Mouse (Mus musculus): Measurements from ENCODE around the gene Cog5. TPM values are rescaled to one million over a fixed set of nuclear protein-coding genes. Genes with fewer than 3 reads are reported as not detected.

Gene Cog5
- total and polyA plus RNA-seq, 3 experiments = 27.1 to 28.4 TPM; not detected in 1

GRCm38 (mm10) chr12:31949193-31949741 is 294.6 kb downstream of the Cog5 start (continued):
- TF ChIP-seq POLR2AphosphoS5 (IDR thresholded peaks at IDR 0.05; ENCODE audit: borderline replicate concordance, low read depth, low read length) (no peak), MAX (IDR thresholded peaks at IDR 0.05; ENCODE audit: low read length) (peak; percentile 74), UBTF (IDR thresholded peaks at IDR 0.05; ENCODE audit: borderline replicate concordance, insufficient read depth, low read depth, low read length) (peak; percentile 96; the same call in 1 of the 2 replicates), BHLHE40 (IDR thresholded peaks at IDR 0.05; ENCODE audit: borderline replicate concordance, low read depth, low read length) (peak; percentile 68; the same call in 1 of the 2 replicates), HCFC1 (IDR thresholded peaks at IDR 0.05; ENCODE audit: low read depth, low read length) (peak; percentile 72), ELF1 (IDR thresholded peaks at IDR 0.05; ENCODE audit: low read depth, low read length) (no peak), MXI1 (IDR thresholded peaks at IDR 0.05; ENCODE audit: low read depth, low read length) (peak; percentile 69)

- Histone ChIP-seq H3K9ac (ENCODE audit: control insufficient read depth, low read depth, low read length, poor library complexity, severe bottlenecking) (peak within 1 kb of the TSS; percentile 83), H3K9me3 (replicated peaks; ENCODE audit: insufficient read depth, low read length) (no peaks in the 10 kb centered on the region), H3K79me2 (ENCODE audit: control insufficient read depth, insufficient read depth, low read length, poor library complexity) (peaks cover 9% of the 10 kb centered on the region; the same call in 1 of the 2 replicates), H3K27ac (ENCODE audit: control insufficient read depth, low read depth, low read length) (peak within 1 kb of the TSS; percentile 83), H3K4me3 (ENCODE audit: control insufficient read depth in 1 of 2, insufficient read depth in 1 of 2, low read depth in 2 of 2, low read length in 2 of 2) (peak within 1 kb of the TSS; percentile 80 to 89), H3K36me3 (ENCODE audit: control insufficient read depth in 1 of 2, insufficient read depth in 2 of 2, low read length in 2 of 2) (peaks cover 0 to 15% of the 10 kb centered on the region in 2 experiments; a peak in 2 of 4 replicates), H3K4me1 (ENCODE audit: control insufficient read depth in 1 of 2, insufficient read depth in 2 of 2, low read length in 2 of 2) (peaks cover 0 to 3% of the 10 kb centered on the region in 2 experiments; a peak in 2 of 4 replicates), H3K27me3 (ENCODE audit: control insufficient read depth in 1 of 2, insufficient read depth in 2 of 2, low read length in 2 of 2) (no peaks in the 10 kb centered on the region)
- peak; percentile 100 for DNase-seq (ENCODE audit: low read depth, low spot score)
- TF ChIP-seq GATA1 (IDR thresholded peaks at IDR 0.05; ENCODE audit: low read depth, low read length) (peak; percentile 43; the same call in 1 of the 2 replicates), EP300 (IDR thresholded peaks at IDR 0.05; ENCODE audit: low read depth in 1 of 2, low read length in 2 of 2) (no peak), CHD1 (IDR thresholded peaks at IDR 0.05; ENCODE audit: low read depth, low read length) (no peak), MAFK (IDR thresholded peaks at IDR 0.05; ENCODE audit: borderline replicate concordance, low read depth, low read length) (no peak), MAX (IDR thresholded peaks at IDR 0.05; ENCODE audit: low read length) (peak; percentile 100), TBP (IDR thresholded peaks at IDR 0.05; ENCODE audit: low read depth, low read length) (peak; percentile 28; the same call in 1 of the 2 replicates), E2F4 (IDR thresholded peaks at IDR 0.05; ENCODE audit: borderline replicate concordance, low read depth, low read length) (no peak), USF2 (IDR thresholded peaks at IDR 0.05; ENCODE audit: borderline replicate concordance in 1 of 2, insufficient read depth in 1 of 2, low read depth in 1 of 2, low read length in 2 of 2) (no peak), POLR2A (IDR thresholded peaks at IDR 0.05; ENCODE audit: control insufficient read depth in 1 of 2, insufficient read depth in 1 of 2, low read depth in 1 of 2, low read length in 2 of 2, poor library complexity in 1 of 2) (peak in 1 of 2 experiments; percentile 43; a peak in 1 of 4 replicates), SIN3A (IDR thresholded peaks at IDR 0.05; ENCODE audit: low read length) (peak; percentile 100), MYC (IDR thresholded peaks at IDR 0.05; ENCODE audit: low read depth, low read length) (0 out of 2 replicates have a peak, but pooled peaks have one; percentile 43), ELF1 (IDR thresholded peaks at IDR 0.05; ENCODE audit: low read depth, low read length) (peak; percentile 48; the same call in 1 of the 2 replicates), RCOR1 (IDR thresholded peaks at IDR 0.05; ENCODE audit: low read depth, low read length) (no peak), ZMIZ1 (IDR thresholded peaks at IDR 0.05; ENCODE audit: low read depth, low read length) (no peak), MEF2A (IDR thresholded peaks at IDR 0.05; ENCODE audit: extremely low read depth, insufficient replicate concordance, low read depth, low read length, poor library complexity, severe bottlenecking) (no peak), CTCF (IDR thresholded peaks at IDR 0.05 in 2 of 3, conservative IDR thresholded peaks at IDR 0.05 in 1 of 3; ENCODE audit: control insufficient read depth in 1 of 3, insufficient read depth in 1 of 3, low read depth in 2 of 3, low read length in 3 of 3, poor library complexity in 1 of 3, severe bottlenecking in 1 of 3) (no peak), MYB (IDR thresholded peaks at IDR 0.05; ENCODE audit: low read depth, low read length) (no peak), MXI1 (IDR thresholded peaks at IDR 0.05; ENCODE audit: low read depth, low read length) (peak; percentile 99), JUND (IDR thresholded peaks at IDR 0.05; ENCODE audit: low read depth, low read length) (no peak), KAT2A (conservative IDR thresholded peaks at IDR 0.05; ENCODE audit: low read depth, low read length) (peak; percentile 90), NELFE (IDR thresholded peaks at IDR 0.05; ENCODE audit: low read depth, low read length) (no peak), HCFC1 (IDR thresholded peaks at IDR 0.05; ENCODE audit: low read depth, low read length) (peak; percentile 98), RAD21 (IDR thresholded peaks at IDR 0.05; ENCODE audit: low read depth, low read length) (no peak), ZC3H11A (IDR thresholded peaks at IDR 0.05; ENCODE audit: low read depth, low read length) (no peak), ZKSCAN1 (IDR thresholded peaks at IDR 0.05; ENCODE audit: low read depth, low read length) (no peak), CHD2 (IDR thresholded peaks at IDR 0.05; ENCODE audit: low read length) (peak; percentile 92), SMC3 (IDR thresholded peaks at IDR 0.05; ENCODE audit: low read depth, low read length) (no peak), UBTF (IDR thresholded peaks at IDR 0.05; ENCODE audit: borderline replicate concordance, insufficient read depth, low read depth, low read length) (no peak), POLR2AphosphoS2 (IDR thresholded peaks at IDR 0.05; ENCODE audit: low read length) (peak; percentile 40; the same call in 1 of the 2 replicates)
Measured at GRCm38 (mm10) chr12:31949759-31950658, 295.3 kb downstream of the Cog5 start, which contains the start of gene Hbp1. Hbp1 (minus strand) TSS chr12:31950535.
